Mouse (Mus musculus): ENCODE data around the gene Ranbp2.
"Not testable (repeated sequence)": the region's sequence is repeated elsewhere in the genome, so short reads cannot be mapped to it uniquely, and the experiment has no call there.

Gene Ranbp2

GRCm38 (mm10) chr10:58497320-58498284 lies 50.9 kb downstream of the Ranbp2 start, which contains the start of gene Ccdc138:
Gene Ccdc138 (plus strand): TSS chr10:58497948.
- DNase-seq (ENCODE audit: low spot score in 2 of 2), result peak; percentile 94 to 95

GRCm38 (mm10) chr10:58498516-58498915 lies 51.8 kb downstream of the Ranbp2 start:
- no peak for DNase-seq (ENCODE audit: low spot score in 2 of 2)

- DNase-seq (ENCODE audit: low spot score in 2 of 2), result no peak
Measured at GRCm38 (mm10) chr10:58529358-58529757, 82.6 kb downstream of the Ranbp2 start.

GRCm38 (mm10) chr10:58530896-58531790 lies 84.4 kb downstream of the Ranbp2 start:
- no peak for DNase-seq (ENCODE audit: low spot score in 2 of 2)

- no peak for DNase-seq (ENCODE audit: low spot score in 2 of 2)
Measured at GRCm38 (mm10) chr10:58532177-58532576, 85.5 kb downstream of the Ranbp2 start.

- DNase-seq (ENCODE audit: low spot score in 2 of 2), result not testable (repeated sequence)
Measured at GRCm38 (mm10) chr10:58536276-58536675, 89.6 kb downstream of the Ranbp2 start.

GRCm38 (mm10) chr10:58540613-58541012 lies 93.9 kb downstream of the Ranbp2 start:
- DNase-seq (ENCODE audit: low spot score in 2 of 2), result peak in 1 of 2 experiments; percentile 33

All from right cerebral cortex, postnatal 10 days (tissue).